Mouse (Mus musculus): Measurements from ENCODE around the gene Tmem91. TPM values are rescaled to one million over a fixed set of nuclear protein-coding genes. Genes with fewer than 3 reads are reported as not detected.
"Not testable (repeated sequence)": the region's sequence is repeated elsewhere in the genome, so short reads cannot be mapped to it uniquely, and the experiment has no call there.

The Tmem91 gene
- 0.27 and 0.48 TPM in 2 replicates for polyA plus RNA-seq (2012; rRNA removed)

DNA sequence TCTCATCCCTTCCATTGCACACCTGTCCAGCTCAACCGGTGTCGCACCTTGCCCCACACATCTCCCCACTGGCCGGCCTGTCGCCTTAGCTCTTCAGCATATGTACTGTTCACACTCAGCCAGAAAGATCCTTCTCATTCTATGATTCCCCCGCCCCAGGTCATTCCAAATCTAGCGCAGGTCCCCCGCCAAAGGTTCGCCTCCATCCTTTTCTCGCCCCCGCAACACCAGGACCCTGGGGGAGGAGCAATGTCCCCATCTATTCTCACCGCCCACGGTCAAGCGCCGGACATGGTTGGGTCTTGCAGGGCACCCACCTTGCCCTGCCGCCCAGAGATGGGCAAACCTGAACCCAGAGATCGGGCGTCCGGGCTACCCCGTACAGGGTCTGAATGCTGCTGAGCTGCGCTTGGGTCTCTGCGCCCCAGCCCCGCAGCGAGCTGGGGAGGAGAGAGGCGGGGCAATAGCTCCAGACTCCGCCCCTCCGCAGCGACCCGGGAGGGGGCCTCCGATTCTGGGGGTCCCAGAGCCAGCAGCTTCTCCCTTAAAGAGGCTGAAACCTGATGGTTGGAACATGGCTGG lies at the start of gene Tmem91:
Gene Tmem91 (minus strand): TSS at position 448 of the 582 bp plus-strand sequence.
- H3K27me3 ChIP-seq (replicated peaks; ENCODE audit: control insufficient read depth, insufficient read depth, low read length): 0 out of 2 replicates have a peak, but pooled peaks cover 2% of the 10 kb centered on the region
- DNase-seq: no peak
- TF ChIP-seq POLR2A (IDR thresholded peaks at IDR 0.05; ENCODE audit: low read depth, low read length) (no peak), CTCF (conservative IDR thresholded peaks at IDR 0.05; ENCODE audit: insufficient read depth, insufficient read length, low read depth, low read length) (no peak)
- H3K4me1 ChIP-seq (ENCODE audit: control insufficient read depth, insufficient read depth, low read length): no peaks in the 10 kb centered on the region
- WGBS: 3% methylated on average over 29 of the region's 29 CpGs
- no peaks in the 10 kb centered on the region for H3K36me3 ChIP-seq (ENCODE audit: control insufficient read depth, insufficient read depth, low read length)
- H3K27ac ChIP-seq (ENCODE audit: insufficient read depth, low read depth, low read length): no peak within 1 kb of the TSS
- H3K4me3 ChIP-seq (ENCODE audit: insufficient read depth, low read depth, low read length): no peak within 1 kb of the TSS

DNA sequence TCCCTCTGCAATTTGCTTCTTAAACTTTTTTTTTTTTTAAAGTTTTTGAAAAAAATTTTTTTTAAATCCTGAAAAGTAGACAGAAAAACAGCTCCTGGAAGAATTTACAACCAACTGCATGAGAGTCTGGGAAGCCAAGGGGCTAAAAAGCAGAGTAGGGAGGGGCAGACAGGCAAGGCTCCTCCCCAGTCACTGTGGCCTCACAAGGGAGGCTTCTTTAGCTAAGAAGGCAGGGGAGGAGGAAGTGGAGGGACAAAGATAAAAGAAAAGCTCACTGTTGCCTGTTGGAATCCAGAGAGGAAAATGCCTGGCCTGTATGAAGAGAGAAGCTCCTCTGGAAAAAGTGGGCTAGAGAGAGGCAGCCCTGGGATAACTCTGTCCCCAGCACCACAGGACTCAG lies 46.8 kb upstream of the Tmem91 start:
- not testable (repeated sequence) for H3K27me3 ChIP-seq (replicated peaks; ENCODE audit: control insufficient read depth, insufficient read depth, low read length); DNase-seq; H3K27ac ChIP-seq (ENCODE audit: insufficient read depth, low read depth, low read length); H3K4me3 ChIP-seq (ENCODE audit: insufficient read depth, low read depth, low read length); H3K4me1 ChIP-seq (ENCODE audit: control insufficient read depth, insufficient read depth, low read length); H3K36me3 ChIP-seq (ENCODE audit: control insufficient read depth, insufficient read depth, low read length)

DNA sequence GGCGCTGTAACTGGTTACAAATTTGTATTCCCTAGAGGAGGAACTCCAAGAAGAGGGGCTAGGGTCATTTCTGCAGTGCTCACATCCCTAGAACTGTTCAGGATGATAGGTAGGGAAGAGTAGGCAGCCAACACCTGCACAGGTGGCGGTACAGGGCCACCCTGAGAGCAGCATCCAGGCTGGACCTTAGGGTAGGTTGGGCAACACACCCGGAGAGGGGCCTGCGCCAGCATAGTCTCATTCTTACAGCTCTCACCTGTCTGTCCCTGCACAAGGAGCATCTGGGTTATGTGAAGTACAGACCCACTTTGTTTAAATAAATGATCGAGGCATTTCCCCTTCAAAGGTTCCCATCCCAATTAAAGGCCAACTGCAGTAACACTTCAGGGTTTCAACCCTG lies 45.8 kb upstream of the Tmem91 start:
- H3K4me1 ChIP-seq (ENCODE audit: control insufficient read depth, insufficient read depth, low read length): peaks cover 3% of the 10 kb centered on the region; the same call in 1 of the 2 replicates
- H3K27ac ChIP-seq (ENCODE audit: insufficient read depth, low read depth, low read length): no peak overlapping the region
- TF ChIP-seq POLR2A (IDR thresholded peaks at IDR 0.05; ENCODE audit: low read depth, low read length): no peak
- no peak for TF ChIP-seq CTCF (conservative IDR thresholded peaks at IDR 0.05; ENCODE audit: insufficient read depth, insufficient read length, low read depth, low read length)
- H3K4me3 ChIP-seq (ENCODE audit: insufficient read depth, low read depth, low read length): no peak overlapping the region
- 91% methylated on average over 5 of the region's 5 CpGs for WGBS
- no peak for DNase-seq
- no peaks in the 10 kb centered on the region for H3K27me3 ChIP-seq (replicated peaks; ENCODE audit: control insufficient read depth, insufficient read depth, low read length)
- H3K36me3 ChIP-seq (ENCODE audit: control insufficient read depth, insufficient read depth, low read length): peaks cover 2% of the 10 kb centered on the region

DNA sequence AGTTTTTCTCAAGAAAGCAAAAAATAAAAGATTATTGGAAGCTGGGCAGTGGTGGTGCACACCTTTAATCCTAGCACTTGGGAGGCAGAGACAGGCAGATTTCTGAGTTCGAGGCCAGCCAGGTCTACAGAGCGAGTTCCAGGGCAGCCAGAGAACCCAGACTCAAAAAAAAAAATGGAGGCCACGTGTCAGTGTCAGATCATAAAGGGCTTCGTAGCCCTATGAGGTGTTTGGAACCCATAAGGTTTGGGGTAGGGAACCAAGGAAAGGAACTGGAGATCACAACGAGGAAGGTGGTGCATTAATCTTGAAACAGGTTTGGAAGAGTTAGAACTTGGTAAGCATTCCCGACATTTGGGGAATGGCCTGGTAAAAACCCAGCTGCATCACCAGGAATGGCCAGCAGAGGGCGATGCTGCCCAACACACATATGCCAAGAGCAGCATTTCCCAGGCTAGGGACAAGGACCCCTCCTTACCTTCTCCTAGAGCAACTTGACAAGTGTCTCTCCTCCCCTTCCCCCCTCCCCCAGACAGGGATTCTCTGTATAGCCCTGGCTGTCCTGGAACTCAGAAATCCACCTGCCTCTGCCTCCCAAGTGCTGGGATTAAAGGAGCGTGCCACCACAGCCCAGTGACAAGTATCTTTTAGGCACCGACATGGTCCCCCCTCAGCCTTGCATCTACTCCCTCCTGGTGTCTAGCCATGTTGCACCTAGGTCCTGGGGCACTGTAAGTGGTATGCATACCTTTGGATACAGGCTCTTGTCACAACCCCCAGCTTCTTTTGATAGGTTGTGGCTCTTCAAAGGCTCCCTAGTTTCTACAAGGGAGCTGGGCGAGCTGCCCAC lies 45.0 kb upstream of the Tmem91 start:
- peaks cover 2% of the 10 kb centered on the region for H3K36me3 ChIP-seq (ENCODE audit: control insufficient read depth, insufficient read depth, low read length)
- TF ChIP-seq POLR2A (IDR thresholded peaks at IDR 0.05; ENCODE audit: low read depth, low read length): no peak
- TF ChIP-seq CTCF (conservative IDR thresholded peaks at IDR 0.05; ENCODE audit: insufficient read depth, insufficient read length, low read depth, low read length): peak; percentile 96

DNA sequence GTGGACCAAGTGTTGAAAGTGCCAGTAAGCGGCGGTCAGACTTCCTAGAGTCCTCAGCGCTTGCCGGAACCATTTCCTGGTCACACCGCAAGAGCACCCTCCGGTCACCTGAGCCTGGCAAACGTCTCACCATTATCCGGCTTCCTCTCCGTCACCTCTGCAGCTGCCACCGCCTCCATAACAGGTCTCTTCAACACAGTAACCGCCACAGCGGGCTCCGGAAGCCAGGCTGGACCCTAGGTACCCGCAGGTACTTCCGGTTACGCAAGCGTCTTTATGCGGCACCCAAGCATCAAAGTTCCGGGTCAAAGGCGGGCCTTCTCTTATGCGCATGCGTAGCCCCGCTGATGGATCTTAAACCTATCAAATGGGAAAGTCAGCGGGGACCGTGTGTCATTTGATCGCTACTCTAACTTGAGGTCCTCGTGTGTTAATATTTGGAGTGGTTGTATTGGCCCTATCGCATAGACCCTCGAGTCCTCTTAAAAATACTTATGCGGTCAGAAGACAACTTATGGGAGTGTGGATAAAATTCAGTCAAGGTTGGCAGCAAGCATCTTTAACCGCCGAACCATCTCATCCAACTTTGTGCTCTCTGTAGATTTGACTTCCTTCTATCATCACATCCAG lies 43.9 kb upstream of the Tmem91 start, which contains the start of gene Ccdc97:
Gene Ccdc97 (minus strand): TSS at position 301 of the 630 bp plus-strand sequence.
- no peak for TF ChIP-seq CTCF (conservative IDR thresholded peaks at IDR 0.05; ENCODE audit: insufficient read depth, insufficient read length, low read depth, low read length)
- peak; percentile 27 for TF ChIP-seq POLR2A (IDR thresholded peaks at IDR 0.05; ENCODE audit: low read depth, low read length)
- 2% methylated on average over 32 of the region's 32 CpGs for WGBS
- H3K36me3 ChIP-seq (ENCODE audit: control insufficient read depth, insufficient read depth, low read length): peaks cover 2% of the 10 kb centered on the region; the same call in 1 of the 2 replicates
- peak within 1 kb of the TSS; percentile 68 for H3K4me3 ChIP-seq (ENCODE audit: insufficient read depth, low read depth, low read length)
- peaks cover 3% of the 10 kb centered on the region; the same call in 1 of the 2 replicates for H3K4me1 ChIP-seq (ENCODE audit: control insufficient read depth, insufficient read depth, low read length)
- peak within 1 kb of the TSS; percentile 79 for H3K27ac ChIP-seq (ENCODE audit: insufficient read depth, low read depth, low read length)
- DNase-seq: peak; percentile 98
- H3K27me3 ChIP-seq (replicated peaks; ENCODE audit: control insufficient read depth, insufficient read depth, low read length): no peaks in the 10 kb centered on the region

More for the DNA sequence above, 45.0 kb upstream of the Tmem91 start:
- WGBS: 57% methylated on average over 10 of the region's 10 CpGs
- Histone ChIP-seq H3K4me1 (ENCODE audit: control insufficient read depth, insufficient read depth, low read length) (peaks cover 3% of the 10 kb centered on the region; the same call in 1 of the 2 replicates), H3K4me3 (ENCODE audit: insufficient read depth, low read depth, low read length) (no peak overlapping the region), H3K27ac (ENCODE audit: insufficient read depth, low read depth, low read length) (no peak overlapping the region), H3K27me3 (replicated peaks; ENCODE audit: control insufficient read depth, insufficient read depth, low read length) (no peaks in the 10 kb centered on the region)
- DNase-seq: peak; percentile 79

DNA sequence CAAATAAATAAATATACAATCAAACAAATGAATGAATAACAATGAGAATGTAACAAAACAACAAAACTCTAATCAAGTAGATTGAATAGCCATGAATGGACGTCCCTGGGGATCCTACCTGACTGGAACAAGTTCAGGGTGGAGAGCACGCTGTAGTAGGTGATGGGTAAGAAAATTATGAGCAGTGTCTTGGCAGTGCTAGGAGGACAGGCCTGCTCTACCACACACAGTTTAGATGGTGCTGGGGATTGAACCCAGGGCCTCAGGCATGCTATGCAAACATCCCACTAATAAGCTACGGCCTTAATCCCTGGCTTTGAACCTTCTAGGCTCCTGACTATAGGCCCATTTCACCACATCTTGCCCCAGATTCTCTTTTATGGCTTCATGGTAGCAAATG lies 42.5 kb upstream of the Tmem91 start:
- H3K4me3 ChIP-seq (ENCODE audit: insufficient read depth, low read depth, low read length): no peak overlapping the region
- peaks cover 2% of the 10 kb centered on the region for H3K36me3 ChIP-seq (ENCODE audit: control insufficient read depth, insufficient read depth, low read length)
- 86% methylated on average over 3 of the region's 3 CpGs for WGBS
- H3K4me1 ChIP-seq (ENCODE audit: control insufficient read depth, insufficient read depth, low read length): peaks cover 3% of the 10 kb centered on the region; the same call in 1 of the 2 replicates
- H3K27ac ChIP-seq (ENCODE audit: insufficient read depth, low read depth, low read length): no peak overlapping the region
- no peaks in the 10 kb centered on the region for H3K27me3 ChIP-seq (replicated peaks; ENCODE audit: control insufficient read depth, insufficient read depth, low read length)
- DNase-seq: no peak
- TF ChIP-seq CTCF (conservative IDR thresholded peaks at IDR 0.05; ENCODE audit: insufficient read depth, insufficient read length, low read depth, low read length) (no peak), POLR2A (IDR thresholded peaks at IDR 0.05; ENCODE audit: low read depth, low read length) (no peak)
